Mouse (Mus musculus) embryonic facial prominence, embryonic 12.5 days (tissue): ENCODE results near the gene Clmp. TPM values are rescaled to one million over a fixed set of nuclear protein-coding genes. Genes with fewer than 3 reads are reported as not detected.
A peak's percentile ranks its signal among the peaks of the same experiment; 100 is the strongest.

Experiments used
- ATAC-seq: fragments of 200-750 bp; cut with Nextera tagmentation; 2 replicates; pipeline ENCODE4 v1.8.0; 2017; ENCODE audit not compliant: insufficient number of reproducible peaks, insufficient read depth, low FRiP score, low TSS enrichment
- H3K27ac ChIP-seq: fragments of 300-500 bp; sonication (generic); 2 replicates; pipeline ENCODE4 v1.5.1; 2016; ENCODE audit warnings: mild to moderate bottlenecking
- H3K27me3 ChIP-seq: fragments of 300-500 bp; sonication (generic); 2 replicates; pipeline ENCODE4 v1.6.1; 2016; ENCODE audit warnings: mild to moderate bottlenecking, moderate library complexity
- H3K36me3 ChIP-seq: fragments of 300-500 bp; sonication (generic); 2 replicates; pipeline ENCODE4 v1.6.1; 2016; ENCODE audit warnings: mild to moderate bottlenecking
- H3K4me1 ChIP-seq: fragments of 300-500 bp; sonication (generic); 2 replicates; pipeline ENCODE4 v1.6.1; 2016
- H3K4me2 ChIP-seq: fragments of 300-500 bp; sonication (generic); replicated peaks from 2 replicates; pipeline ENCODE4 v1.6.1; 2016; ENCODE audit warnings: mild to moderate bottlenecking, moderate library complexity
- H3K4me3 ChIP-seq: fragments of 300-500 bp; sonication (generic); 2 replicates; pipeline ENCODE4 v1.5.1; 2016; ENCODE audit warnings: mild to moderate bottlenecking
- H3K9ac ChIP-seq: fragments of 300-500 bp; sonication (generic); 2 replicates; pipeline ENCODE4 v1.6.1; 2016; ENCODE audit warnings: mild to moderate bottlenecking, moderate library complexity
- H3K9me3 ChIP-seq: fragments of 300-500 bp; sonication (generic); 2 replicates; pipeline ENCODE4 v1.6.1; 2016; ENCODE audit warnings: mild to moderate bottlenecking, moderate library complexity
- WGBS: fragments of 180-500 bp; shearing (Covaris S2); methylation state at CpG from one replicate; pipeline ENCODE4 v1.1.7; 2016; 5-methylcytosine and 5-hydroxymethylcytosine counted together
- polyA plus RNA-seq: library from polyadenylated mRNA; unstranded; fragments of >200 nt; fragmentation: Nextera tagmentation; extraction: Ambion mirVana; gene quantifications from 2 replicates; pipeline ENCODE4 v1.2.1, GENCODE M21; 2016

Gene Clmp
- polyA plus RNA-seq, 1 experiment from 2014 or later: 75.9 TPM

DNA sequence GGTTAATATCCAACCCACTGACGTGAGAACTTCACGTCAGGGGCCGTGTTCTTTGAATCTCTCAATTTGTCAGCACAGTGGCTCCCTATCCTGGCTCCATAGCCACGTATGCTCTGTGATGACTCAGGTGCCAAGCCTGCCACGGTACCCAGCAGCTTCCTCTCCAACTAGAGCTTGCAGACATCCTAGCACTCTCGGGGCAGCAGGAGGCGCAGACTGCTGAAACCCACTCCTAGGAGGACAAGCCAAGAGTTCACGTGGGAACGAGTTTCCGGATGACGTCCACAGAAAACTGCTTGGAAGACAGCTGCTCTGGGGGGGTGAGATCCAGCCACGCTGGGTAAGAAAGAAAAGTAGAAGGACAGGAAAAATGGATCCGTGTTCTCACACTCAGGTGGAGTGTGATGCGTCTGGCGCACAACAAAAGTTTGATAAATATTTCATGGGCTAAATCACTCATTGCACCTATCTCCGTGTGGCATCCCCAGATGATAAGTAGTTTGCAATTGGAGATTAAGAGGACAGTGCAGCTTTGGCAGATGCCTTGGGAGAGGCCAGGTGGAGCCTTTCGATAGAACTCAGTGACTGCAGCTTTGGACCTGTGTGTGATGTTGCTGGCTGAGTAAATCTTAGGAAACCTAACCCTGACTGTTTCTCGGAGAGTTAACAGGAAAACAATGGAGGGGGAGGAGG is 31.6 kb downstream of the Clmp start:
- H3K4me1 ChIP-seq: peaks cover 19% of the 10 kb centered on the region
- H3K9me3 ChIP-seq: no peaks in the 10 kb centered on the region
- H3K9ac ChIP-seq: no peak overlapping the region
- H3K36me3 ChIP-seq: peaks cover 6% of the 10 kb centered on the region; the same call in 1 of the 2 replicates
- ATAC-seq: no peak
- peak overlapping the region; percentile 75 for H3K27ac ChIP-seq
- no peaks in the 10 kb centered on the region for H3K27me3 ChIP-seq
- 62% methylated on average over 18 of the region's 18 CpGs for WGBS
- no peak overlapping the region for H3K4me3 ChIP-seq
- H3K4me2 ChIP-seq: no peak overlapping the region; the same call in 1 of the 2 replicates

DNA sequence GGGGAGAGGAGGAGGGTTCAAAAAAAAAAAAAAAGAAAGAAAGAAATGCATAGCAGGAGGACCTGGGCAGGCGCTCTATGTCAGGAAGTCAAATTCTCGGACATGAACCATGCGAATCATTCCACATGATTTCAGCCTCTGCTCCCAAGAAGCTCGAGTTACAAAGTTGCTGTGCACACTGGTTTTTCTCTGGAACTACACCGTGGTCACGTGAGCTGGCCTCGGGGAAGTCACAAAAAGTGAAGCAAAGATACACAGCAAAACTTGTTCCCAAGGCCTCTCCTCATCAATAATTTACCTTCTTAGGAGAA is 32.1 kb downstream of the Clmp start:
- H3K4me2 ChIP-seq: no peak overlapping the region
- H3K4me1 ChIP-seq: peaks cover 19% of the 10 kb centered on the region

DNA sequence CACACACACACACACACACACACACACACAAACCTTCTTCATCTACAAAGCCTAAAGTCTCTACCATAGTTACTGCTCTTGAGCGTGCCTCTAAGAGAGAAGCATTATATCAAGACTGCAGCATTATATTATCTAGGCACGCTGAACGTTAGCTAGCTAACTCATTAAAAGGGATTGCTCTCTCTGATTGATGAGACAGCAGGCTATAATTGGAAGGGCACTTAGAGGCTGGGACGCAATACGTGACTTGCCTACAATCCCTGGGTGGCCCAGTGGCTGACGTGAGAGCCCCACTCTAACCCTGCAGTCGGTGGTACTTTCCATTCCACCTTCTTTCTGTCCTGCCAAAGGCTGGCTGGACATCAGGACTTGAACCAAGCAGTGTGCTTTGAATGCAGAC is 35.1 kb downstream of the Clmp start:
- Histone ChIP-seq H3K9ac (no peak overlapping the region), H3K9me3 (no peaks in the 10 kb centered on the region), H3K27me3 (no peaks in the 10 kb centered on the region), H3K4me2 (no peak overlapping the region), H3K27ac (no peak overlapping the region), H3K4me3 (no peak overlapping the region), H3K36me3 (peaks cover 6% of the 10 kb centered on the region; the same call in 1 of the 2 replicates), H3K4me1 (peaks cover 31% of the 10 kb centered on the region)
- 66% methylated on average over 7 of the region's 7 CpGs for WGBS
- ATAC-seq: no peak

More for the DNA sequence above, 32.1 kb downstream of the Clmp start:
- H3K9me3 ChIP-seq: no peaks in the 10 kb centered on the region
- ATAC-seq: no peak; the same call in 1 of the 2 replicates
- no peak overlapping the region for H3K9ac ChIP-seq
- 5% methylated on average over 7 of the region's 7 CpGs for WGBS
- H3K27ac ChIP-seq: peak overlapping the region; percentile 75; the same call in 1 of the 2 replicates
- peaks cover 6% of the 10 kb centered on the region; the same call in 1 of the 2 replicates for H3K36me3 ChIP-seq
- H3K4me3 ChIP-seq: no peak overlapping the region
- no peaks in the 10 kb centered on the region for H3K27me3 ChIP-seq

DNA sequence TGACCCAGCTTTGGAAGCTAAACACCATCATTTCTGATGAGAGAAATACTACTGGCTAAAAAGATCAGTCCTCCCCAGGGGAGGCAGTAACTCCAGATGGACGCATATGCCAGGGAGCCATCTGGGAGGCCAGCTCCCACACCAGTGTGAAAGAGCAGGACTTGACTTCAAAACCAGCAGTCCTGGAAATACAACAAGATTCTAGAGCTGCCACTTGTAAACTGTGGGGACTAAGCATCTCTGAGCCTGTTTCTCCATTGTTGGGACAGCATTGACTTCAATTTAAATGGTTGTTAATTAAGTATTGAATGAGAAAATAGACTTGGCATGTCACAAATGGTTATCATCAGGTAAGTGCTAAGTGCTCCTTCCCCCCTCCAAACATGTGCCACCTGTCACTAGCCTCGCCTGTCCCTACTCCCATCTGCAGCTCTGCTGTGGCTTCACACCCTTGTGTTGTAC is 37.6 kb downstream of the Clmp start:
- WGBS: 59% methylated on average over 2 of the region's 2 CpGs
- Histone ChIP-seq H3K27me3 (no peaks in the 10 kb centered on the region), H3K36me3 (peaks cover 6% of the 10 kb centered on the region; the same call in 1 of the 2 replicates), H3K9me3 (no peaks in the 10 kb centered on the region), H3K4me1 (peaks cover 16% of the 10 kb centered on the region; the same call in 1 of the 2 replicates), H3K27ac (no peak overlapping the region), H3K9ac (no peak overlapping the region), H3K4me3 (no peak overlapping the region), H3K4me2 (no peak overlapping the region)
- ATAC-seq: no peak

DNA sequence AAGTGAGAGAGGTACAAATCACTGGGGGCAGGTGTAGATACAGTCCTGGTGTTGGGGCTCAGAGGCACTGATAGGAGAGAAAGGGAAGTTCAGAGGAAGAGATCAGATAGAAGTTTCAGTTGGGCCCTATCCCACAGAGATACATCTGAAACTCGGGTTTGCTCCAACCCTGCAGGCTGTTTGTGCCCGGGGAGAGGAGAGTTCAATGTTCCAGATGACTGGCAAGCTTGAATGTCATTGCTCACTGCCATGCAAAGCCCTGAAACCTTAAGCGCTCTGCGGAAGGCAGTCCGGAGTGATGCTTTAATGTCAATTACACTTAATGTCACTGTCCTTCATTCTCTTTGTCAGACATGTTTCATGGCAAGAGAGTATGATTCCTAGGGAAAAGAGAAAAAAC is 39.2 kb downstream of the Clmp start:
- Histone ChIP-seq H3K4me1 (0 out of 2 replicates have a peak, but pooled peaks cover 16% of the 10 kb centered on the region), H3K9me3 (no peaks in the 10 kb centered on the region), H3K4me2 (no peak overlapping the region), H3K27me3 (no peaks in the 10 kb centered on the region), H3K36me3 (0 out of 2 replicates have a peak, but pooled peaks cover 3% of the 10 kb centered on the region), H3K9ac (no peak overlapping the region), H3K4me3 (no peak overlapping the region), H3K27ac (0 out of 2 replicates have a peak overlapping the region, but pooled peaks have one; percentile 43)
- 47% methylated on average over 5 of the region's 5 CpGs for WGBS
- ATAC-seq: no peak

DNA sequence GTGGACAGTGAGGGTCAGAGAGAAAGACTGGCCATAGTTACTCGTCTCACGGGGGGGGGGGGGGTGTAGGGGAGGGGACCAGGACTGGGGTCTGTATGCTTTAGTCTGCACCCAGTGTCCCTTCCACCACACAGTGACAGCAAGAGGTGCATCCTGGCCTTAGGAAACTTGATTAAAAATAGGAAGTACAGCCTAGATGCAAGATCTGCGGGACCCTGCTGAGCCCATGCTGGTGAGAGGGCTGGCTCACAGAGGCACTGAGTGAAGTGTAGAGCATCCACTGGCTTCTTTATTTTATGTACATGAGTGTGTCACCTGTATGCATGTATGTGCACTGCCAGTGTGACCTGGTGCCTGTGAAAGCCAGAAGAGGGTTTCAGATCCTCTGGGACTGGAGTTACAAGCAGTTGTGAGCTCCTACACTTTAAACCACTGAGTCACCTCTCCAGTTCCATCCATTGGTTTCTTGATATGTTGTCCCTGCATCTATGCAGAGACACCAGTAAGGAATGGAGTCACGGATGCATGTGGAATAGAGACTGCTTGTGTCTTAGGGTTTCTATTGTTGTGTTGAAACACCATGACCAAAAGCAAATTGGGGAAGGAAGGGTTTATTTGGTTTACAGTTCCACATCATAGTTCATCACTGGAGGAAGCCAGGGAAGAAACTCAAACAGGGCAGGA is 41.5 kb downstream of the Clmp start:
- H3K4me1 ChIP-seq: peaks cover 25% of the 10 kb centered on the region; the same call in 1 of the 2 replicates
- no peak overlapping the region for H3K9ac ChIP-seq
- no peak overlapping the region for H3K27ac ChIP-seq

DNA sequence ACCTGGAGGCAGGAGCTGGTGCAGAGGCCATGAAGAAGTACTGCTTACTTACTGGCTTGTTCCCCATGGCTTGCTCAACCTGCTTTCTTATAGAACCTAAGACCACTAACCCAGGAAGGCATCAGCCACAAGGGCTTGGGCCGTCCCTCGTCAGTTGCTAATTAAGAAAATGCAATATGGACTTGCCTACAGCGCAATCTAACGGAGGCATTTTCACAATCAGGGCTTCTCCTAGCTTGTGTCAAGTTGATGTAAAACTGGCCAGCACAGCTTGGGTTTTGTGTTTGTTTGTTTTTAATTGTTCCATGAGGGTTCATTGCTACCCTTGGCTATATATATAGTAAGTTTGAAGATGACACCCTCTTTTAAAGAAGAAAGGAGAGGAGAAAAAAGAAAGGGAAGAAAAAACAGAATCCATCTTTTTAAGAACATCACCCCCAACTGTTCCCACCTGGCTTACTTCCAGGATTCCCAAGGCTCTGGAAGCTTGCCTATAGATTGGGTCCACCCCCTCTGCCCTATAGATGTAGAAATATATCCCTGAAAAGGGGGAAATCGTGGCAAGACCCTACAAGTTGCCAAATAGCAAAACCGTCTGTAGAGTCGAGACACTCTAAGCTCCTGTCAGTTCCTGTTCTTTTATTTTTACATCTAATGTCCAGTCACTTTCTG is 42.2 kb downstream of the Clmp start:
- H3K4me2 ChIP-seq: no peak overlapping the region
- peaks cover 29% of the 10 kb centered on the region; the same call in 1 of the 2 replicates for H3K4me1 ChIP-seq
- no peak overlapping the region for H3K4me3 ChIP-seq
- H3K36me3 ChIP-seq: no peaks in the 10 kb centered on the region
- no peak for ATAC-seq
- H3K27ac ChIP-seq: no peak overlapping the region
- no peak overlapping the region for H3K9ac ChIP-seq
- WGBS: 80% methylated on average over 7 of the region's 7 CpGs
- H3K27me3 ChIP-seq: no peaks in the 10 kb centered on the region
- no peaks in the 10 kb centered on the region for H3K9me3 ChIP-seq

More for the DNA sequence above, 41.5 kb downstream of the Clmp start:
- WGBS: 75% methylated on average over 4 of the region's 4 CpGs
- H3K9me3 ChIP-seq: no peaks in the 10 kb centered on the region
- no peaks in the 10 kb centered on the region for H3K27me3 ChIP-seq
- H3K36me3 ChIP-seq: no peaks in the 10 kb centered on the region
- no peak for ATAC-seq
- no peak overlapping the region for H3K4me2 ChIP-seq
- H3K4me3 ChIP-seq: no peak overlapping the region

DNA sequence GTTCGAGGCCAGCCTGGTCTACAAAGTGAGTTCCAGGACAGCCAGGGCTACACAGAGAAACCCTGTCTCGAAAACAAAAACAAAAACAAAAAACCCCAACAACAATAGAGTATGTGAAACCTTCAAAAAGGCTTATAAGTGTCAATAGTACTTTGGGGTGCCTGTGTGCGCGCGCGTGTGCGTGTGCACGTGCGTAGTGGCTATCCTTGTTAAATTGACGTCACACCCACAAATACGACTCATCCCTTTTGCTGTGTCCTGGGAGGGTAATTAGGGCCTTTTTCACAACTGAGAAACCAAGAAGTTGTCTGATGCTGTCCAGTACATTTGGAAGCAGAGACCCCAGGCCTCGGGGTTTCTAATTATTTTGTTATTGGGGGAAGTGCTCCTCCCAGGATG is 44.5 kb downstream of the Clmp start:
- no peak overlapping the region for H3K9ac ChIP-seq
- peak overlapping the region; percentile 30 for H3K4me3 ChIP-seq
- no peak for ATAC-seq

DNA sequence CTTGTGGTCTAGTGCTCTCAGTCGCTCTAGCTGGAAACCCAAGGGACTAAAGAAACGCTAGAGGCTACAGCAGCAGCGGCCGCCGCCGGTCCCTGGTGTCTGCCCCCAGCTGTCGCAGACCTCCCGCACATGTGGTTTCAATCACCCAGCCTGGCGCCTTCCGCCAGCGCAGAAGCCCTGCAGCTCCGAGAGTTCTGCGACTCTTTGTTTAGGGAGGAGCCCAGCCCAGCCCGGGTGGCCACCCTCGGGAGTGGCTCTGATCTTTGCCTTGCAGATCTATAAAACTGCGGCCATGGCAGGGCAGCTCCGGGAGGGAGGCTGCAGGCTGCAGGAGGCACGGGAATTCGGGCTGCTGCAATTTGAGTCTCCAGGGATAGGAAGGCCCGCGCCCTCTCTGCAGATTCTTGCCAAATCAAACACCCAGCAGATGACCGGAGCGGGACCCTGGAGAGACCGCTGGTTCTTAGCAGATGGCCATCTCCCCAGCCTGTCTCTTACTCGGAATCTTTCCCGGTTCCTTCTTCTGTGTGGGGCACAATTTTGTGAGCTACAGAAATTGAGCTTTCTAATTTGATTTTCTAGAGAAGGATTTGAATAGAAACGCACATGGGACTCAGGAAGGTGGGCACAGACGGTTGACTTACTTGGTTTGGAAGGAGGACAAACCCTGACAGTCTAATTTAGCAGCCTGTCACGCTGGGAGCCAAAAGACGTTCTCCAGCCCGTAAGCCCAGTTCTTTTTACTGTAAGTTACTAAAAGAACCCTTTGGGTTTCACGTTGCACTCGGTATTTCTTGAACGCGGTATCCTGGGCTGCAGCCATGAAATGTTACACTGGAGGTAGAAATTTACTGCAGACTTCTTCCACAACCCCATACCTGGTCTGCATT is 45.2 kb downstream of the Clmp start:
- H3K9me3 ChIP-seq: no peaks in the 10 kb centered on the region
- H3K4me1 ChIP-seq: peaks cover 18% of the 10 kb centered on the region; the same call in 1 of the 2 replicates
- WGBS: under 1% methylated on average over 35 of the region's 35 CpGs
- H3K27ac ChIP-seq: peak overlapping the region; percentile 97
- peak overlapping the region; percentile 34; the same call in 1 of the 2 replicates for H3K9ac ChIP-seq
- peak overlapping the region; percentile 53 for H3K4me2 ChIP-seq
- peak; percentile 83 for ATAC-seq
- H3K4me3 ChIP-seq: peak overlapping the region; percentile 30
- no peaks in the 10 kb centered on the region for H3K27me3 ChIP-seq
- no peaks in the 10 kb centered on the region for H3K36me3 ChIP-seq

More for the DNA sequence above, 44.5 kb downstream of the Clmp start:
- H3K27me3 ChIP-seq: no peaks in the 10 kb centered on the region
- no peaks in the 10 kb centered on the region for H3K36me3 ChIP-seq
- H3K27ac ChIP-seq: peak overlapping the region; percentile 97
- WGBS: 40% methylated on average over 12 of the region's 12 CpGs
- H3K4me2 ChIP-seq: peak overlapping the region; percentile 53
- no peaks in the 10 kb centered on the region for H3K9me3 ChIP-seq
- H3K4me1 ChIP-seq: peaks cover 18% of the 10 kb centered on the region; the same call in 1 of the 2 replicates

DNA sequence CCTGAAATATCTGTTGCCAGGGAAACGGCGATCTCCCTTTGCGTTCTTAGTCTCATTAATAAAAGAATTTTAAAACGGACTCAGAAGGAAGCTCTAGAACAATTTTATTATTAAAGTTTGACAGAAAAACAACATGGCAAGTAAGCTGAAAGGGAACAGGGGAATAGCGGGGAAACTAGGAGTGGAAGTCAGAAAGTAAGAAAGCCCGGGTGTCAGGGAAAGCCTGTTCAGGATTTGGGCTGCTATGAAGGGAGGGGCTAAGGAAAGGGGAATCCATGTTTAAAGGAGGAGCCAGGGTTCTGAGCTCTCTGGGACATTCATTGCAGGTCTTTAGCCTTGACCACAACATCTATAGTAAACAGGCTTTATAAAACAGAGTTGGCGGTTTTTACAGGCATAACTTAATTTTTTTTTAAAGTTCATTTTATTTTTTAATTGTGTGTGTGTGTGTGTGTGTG is 45.9 kb downstream of the Clmp start:
- H3K4me1 ChIP-seq: peaks cover 18% of the 10 kb centered on the region; the same call in 1 of the 2 replicates
- 2% methylated on average over 7 of the region's 7 CpGs for WGBS
- H3K4me2 ChIP-seq: peak overlapping the region; percentile 53
- peak overlapping the region; percentile 97 for H3K27ac ChIP-seq
- H3K36me3 ChIP-seq: no peaks in the 10 kb centered on the region
- ATAC-seq: no peak
- peak overlapping the region; percentile 30 for H3K4me3 ChIP-seq
- no peaks in the 10 kb centered on the region for H3K27me3 ChIP-seq
- no peak overlapping the region for H3K9ac ChIP-seq
- no peaks in the 10 kb centered on the region for H3K9me3 ChIP-seq
